Mouse (Mus musculus): ENCODE results near the gene Zfp385c.

DNA sequence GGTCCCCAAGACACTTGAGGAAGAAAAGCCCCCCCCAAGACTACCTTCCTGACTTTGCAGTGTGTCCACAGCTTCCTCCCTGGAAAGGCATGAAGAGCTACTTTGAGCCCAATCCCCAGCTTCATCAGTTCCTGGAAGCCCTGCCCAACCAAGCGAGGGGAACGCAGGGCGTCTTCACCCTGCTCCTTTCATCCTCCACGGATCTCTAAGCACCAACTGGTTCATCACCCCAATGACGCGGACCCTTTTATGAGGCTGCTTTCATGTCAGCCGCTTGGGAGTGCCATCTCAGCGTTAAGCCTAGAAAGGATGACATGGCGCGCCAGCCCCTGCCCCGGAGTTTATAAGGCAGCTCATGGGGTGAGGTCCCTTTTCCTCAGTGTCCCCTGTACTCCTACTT is 72.3 kb downstream of the Zfp385c start, which contains the start of gene Dnajc7:
- peak; percentile 63; the same call in 1 of the 2 replicates for TF ChIP-seq POLR2A (IDR thresholded peaks at IDR 0.05; ENCODE audit: extremely low read depth, insufficient read depth, low read length)
- TF ChIP-seq CTCF (IDR thresholded peaks at IDR 0.05; ENCODE audit: extremely low read depth, insufficient read depth, low read length): no peak

All from cortical plate, adult 2 months (tissue).